Mouse (Mus musculus) limb, embryonic 10.5 days (tissue): Measurements from ENCODE around the gene Hs1bp3. TPM values are rescaled to one million over a fixed set of nuclear protein-coding genes. Genes with fewer than 3 reads are reported as not detected.

Experiments used
- DNase-seq: peaks from one replicate; pipeline ENCODE4 v3.0.0-alpha.2; 2017; ENCODE audit warnings: low spot score
- H3K27ac ChIP-seq: fragments of 300-500 bp; sonication (generic); 2 replicates; pipeline ENCODE4 v1.5.1; 2016; ENCODE audit warnings: mild to moderate bottlenecking
- H3K27me3 ChIP-seq: fragments of 300-500 bp; sonication (generic); 2 replicates; pipeline ENCODE4 v1.6.1; 2016; ENCODE audit warnings: low read depth, mild to moderate bottlenecking; ENCODE audit not compliant: poor library complexity, severe bottlenecking
- H3K36me3 ChIP-seq: fragments of 300-500 bp; sonication (generic); 2 replicates; pipeline ENCODE4 v1.6.1; 2016; ENCODE audit warnings: mild to moderate bottlenecking, moderate library complexity
- H3K4me1 ChIP-seq: fragments of 300-500 bp; sonication (generic); 2 replicates; pipeline ENCODE4 v1.6.1; 2016
- H3K4me3 ChIP-seq: fragments of 300-500 bp; sonication (generic); 2 replicates; pipeline ENCODE4 v1.5.1; 2016; ENCODE audit warnings: mild to moderate bottlenecking, moderate library complexity
- H3K9me3 ChIP-seq: fragments of 300-500 bp; sonication (generic); replicated peaks from 2 replicates; pipeline ENCODE4 v1.6.1; 2016; ENCODE audit warnings: mild to moderate bottlenecking
- WGBS: fragments of 180-500 bp; shearing (Covaris S2); methylation state at CpG from one replicate; pipeline ENCODE4 v1.1.7; 2016; 5-methylcytosine and 5-hydroxymethylcytosine counted together
- polyA plus RNA-seq: library from polyadenylated mRNA; unstranded; fragments of >200 nt; fragmentation: Nextera tagmentation; extraction: Ambion mirVana; gene quantifications from 2 replicates; pipeline ENCODE4 v1.2.1, GENCODE M21; 2016

Gene Hs1bp3
- polyA plus RNA-seq, 1 experiment from 2014 or later, result 19.5 TPM

DNA sequence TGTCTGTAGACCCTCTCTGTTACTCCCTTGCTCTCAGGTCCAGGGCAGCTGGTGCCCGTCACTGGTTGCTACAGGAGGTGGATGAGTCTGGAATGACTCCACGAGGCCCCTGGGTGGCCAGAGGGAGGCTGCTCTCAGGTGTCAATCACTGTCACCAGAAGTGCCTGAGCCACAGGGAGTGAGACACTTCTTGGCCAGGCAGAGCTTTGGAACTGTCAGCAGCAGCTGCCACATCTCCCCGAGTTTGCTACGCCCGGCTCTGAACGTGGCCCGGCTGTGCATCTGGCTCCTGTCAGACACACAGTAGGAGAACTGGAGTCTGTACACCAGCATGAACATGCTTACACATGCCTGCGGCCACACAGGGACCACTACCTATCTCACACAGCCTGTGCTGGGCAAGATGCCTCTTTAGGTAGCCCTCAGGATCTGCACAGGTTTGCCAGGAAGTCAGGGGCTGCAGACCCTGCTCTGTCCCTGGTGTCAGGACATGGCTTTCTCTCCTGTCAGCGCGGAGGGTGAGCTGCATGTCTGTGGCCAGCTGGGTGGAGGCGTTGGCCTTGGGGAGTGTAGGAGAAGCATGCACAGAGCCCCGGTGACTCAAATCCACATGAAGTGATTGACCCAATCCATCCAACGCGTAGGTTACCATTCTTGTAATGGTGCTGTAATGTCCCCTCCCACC lies 18.4 kb downstream of the Hs1bp3 start:
- Histone ChIP-seq H3K27me3 (no peaks in the 10 kb centered on the region), H3K4me3 (no peak overlapping the region), H3K9me3 (no peaks in the 10 kb centered on the region), H3K27ac (0 out of 2 replicates have a peak overlapping the region, but pooled peaks have one; percentile 14), H3K4me1 (peaks cover 10% of the 10 kb centered on the region; the same call in 1 of the 2 replicates), H3K36me3 (peaks cover 50% of the 10 kb centered on the region)
- 78% methylated on average over 14 of the region's 14 CpGs for WGBS
- DNase-seq, result no peak

DNA sequence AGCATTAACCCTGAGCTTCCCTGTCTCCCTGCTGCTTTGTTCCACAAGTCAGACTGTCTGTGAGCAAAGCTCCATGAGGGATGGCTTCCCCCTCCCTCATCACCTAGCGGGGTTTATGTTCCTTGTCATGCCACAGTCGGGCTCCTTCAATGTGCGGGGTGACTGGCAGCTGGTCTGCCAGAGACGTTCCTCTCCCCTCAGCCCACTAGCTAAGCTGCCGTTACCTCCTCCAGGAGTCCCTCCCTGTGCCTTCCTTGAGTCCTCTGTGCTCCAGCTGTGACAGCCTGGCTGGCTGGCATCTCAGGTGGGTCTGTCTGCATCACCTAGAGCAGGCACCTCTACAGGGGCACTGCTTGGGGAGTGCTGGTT lies 18.9 kb downstream of the Hs1bp3 start:
- WGBS, result 73% methylated on average over 5 of the region's 5 CpGs
- peaks cover 55% of the 10 kb centered on the region for H3K36me3 ChIP-seq
- H3K4me3 ChIP-seq, result no peak overlapping the region
- H3K27ac ChIP-seq, result 0 out of 2 replicates have a peak overlapping the region, but pooled peaks have one; percentile 14
- H3K27me3 ChIP-seq, result no peaks in the 10 kb centered on the region
- H3K4me1 ChIP-seq, result peaks cover 7% of the 10 kb centered on the region; the same call in 1 of the 2 replicates
- H3K9me3 ChIP-seq, result no peaks in the 10 kb centered on the region
- DNase-seq, result no peak

DNA sequence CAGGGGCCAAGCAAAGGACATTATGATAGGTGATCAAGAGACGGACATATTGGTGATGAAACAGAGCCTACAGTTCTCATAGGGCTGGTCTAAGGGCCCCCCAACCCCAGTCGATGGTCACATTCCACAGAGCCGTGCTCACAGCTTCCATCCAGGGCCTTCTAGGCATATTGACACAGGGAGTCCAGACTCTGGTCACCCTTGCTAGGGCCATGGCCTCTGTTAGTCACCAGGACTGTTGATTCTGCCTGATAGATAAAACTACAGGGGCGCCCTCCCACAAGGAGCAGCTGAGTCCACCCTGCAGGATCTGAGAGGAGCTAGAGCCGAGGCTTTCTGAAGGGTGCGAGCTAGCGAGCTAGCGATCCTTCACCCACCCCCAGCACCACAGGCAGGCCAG lies 20.4 kb downstream of the Hs1bp3 start:
- Histone ChIP-seq H3K27me3 (no peaks in the 10 kb centered on the region), H3K4me3 (no peak overlapping the region), H3K9me3 (no peaks in the 10 kb centered on the region), H3K27ac (no peak overlapping the region), H3K4me1 (0 out of 2 replicates have a peak, but pooled peaks cover 6% of the 10 kb centered on the region), H3K36me3 (peaks cover 64% of the 10 kb centered on the region)
- DNase-seq, result no peak
- WGBS, result 90% methylated on average over 8 of the region's 8 CpGs

DNA sequence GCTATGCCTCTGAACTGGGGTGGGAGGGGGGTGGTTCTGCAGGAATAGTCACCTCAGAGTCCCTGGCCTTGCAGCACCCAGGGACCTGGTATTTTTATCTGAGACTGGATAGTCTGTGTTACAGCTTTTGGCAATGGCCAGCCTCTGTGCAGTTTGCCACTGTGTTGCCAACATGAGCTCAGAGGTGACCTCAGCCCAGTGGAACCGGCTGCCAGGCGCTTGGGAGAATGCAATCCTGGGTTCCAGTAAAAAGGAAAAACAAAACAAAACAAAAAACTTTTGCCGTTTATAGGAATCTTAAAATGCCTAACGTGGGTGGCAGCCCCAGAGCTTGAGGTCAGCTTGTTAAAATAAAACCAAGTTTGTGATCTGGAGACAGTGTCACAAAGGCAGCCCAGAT lies 21.0 kb downstream of the Hs1bp3 start:
- Histone ChIP-seq H3K36me3 (peaks cover 63% of the 10 kb centered on the region), H3K27me3 (no peaks in the 10 kb centered on the region), H3K9me3 (no peaks in the 10 kb centered on the region), H3K27ac (no peak overlapping the region), H3K4me1 (peaks cover 13% of the 10 kb centered on the region), H3K4me3 (no peak overlapping the region)
- no peak for DNase-seq
- WGBS, result 96% methylated on average over 4 of the region's 4 CpGs

DNA sequence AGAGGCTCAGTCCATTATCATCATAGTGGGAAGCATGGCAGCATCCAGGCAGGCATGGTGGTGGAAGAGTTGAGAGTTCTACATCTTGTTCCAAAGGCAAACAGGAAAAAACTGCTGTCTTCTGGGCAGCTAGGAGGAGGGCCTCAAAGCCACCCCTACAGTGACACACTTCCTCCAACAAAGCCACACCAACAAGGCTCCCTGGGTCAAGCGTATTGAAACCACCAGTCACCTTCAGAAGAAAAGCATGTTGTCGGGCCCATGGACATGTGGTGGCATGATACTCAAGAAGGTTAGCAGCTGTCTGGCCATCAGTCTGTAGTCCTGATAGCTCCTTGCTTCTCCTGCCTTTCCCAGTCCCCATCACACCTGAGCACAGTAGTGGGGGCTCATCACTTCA lies 22.3 kb downstream of the Hs1bp3 start:
- no peak overlapping the region for H3K27ac ChIP-seq
- H3K4me1 ChIP-seq, result peaks cover 24% of the 10 kb centered on the region
- 95% methylated on average over 2 of the region's 2 CpGs for WGBS
- DNase-seq, result no peak
- peaks cover 62% of the 10 kb centered on the region for H3K36me3 ChIP-seq
- no peaks in the 10 kb centered on the region for H3K9me3 ChIP-seq
- H3K4me3 ChIP-seq, result no peak overlapping the region
- no peaks in the 10 kb centered on the region for H3K27me3 ChIP-seq

DNA sequence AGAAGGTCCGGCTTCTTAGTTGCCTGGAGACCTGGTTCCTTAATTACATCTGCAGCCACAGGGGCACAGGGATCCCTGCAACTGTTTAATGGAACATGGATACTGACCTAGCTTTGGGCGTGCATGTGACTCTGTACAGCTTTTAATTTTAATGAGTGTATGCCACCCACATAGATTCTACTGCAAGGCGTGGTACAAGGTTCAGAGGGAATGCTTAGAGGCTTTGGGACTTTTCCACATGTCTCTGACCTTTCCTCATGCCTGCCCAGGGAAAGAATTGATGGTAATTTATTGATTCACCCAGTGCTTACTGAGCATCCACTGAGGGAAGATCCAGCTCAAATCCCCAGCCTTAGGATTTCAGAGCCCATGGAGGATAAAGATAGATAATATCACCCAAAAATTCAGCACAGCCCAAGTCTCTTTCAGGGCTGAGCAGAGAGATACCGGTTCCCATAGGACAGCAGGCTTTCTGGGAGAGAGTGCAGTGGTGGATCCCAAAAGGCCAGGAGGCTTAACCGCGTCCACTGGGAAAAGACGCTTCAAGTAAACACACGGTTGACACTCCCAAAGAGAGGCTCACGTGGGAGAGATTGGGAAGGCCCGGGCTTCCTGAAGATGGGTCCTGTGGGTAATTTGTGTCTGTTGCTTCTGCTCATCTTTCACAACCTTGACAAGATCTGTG lies 23.5 kb downstream of the Hs1bp3 start:
- no peak overlapping the region for H3K27ac ChIP-seq
- peaks cover 60% of the 10 kb centered on the region for H3K36me3 ChIP-seq
- H3K4me3 ChIP-seq, result no peak overlapping the region
- H3K27me3 ChIP-seq, result no peaks in the 10 kb centered on the region
- peaks cover 24% of the 10 kb centered on the region for H3K4me1 ChIP-seq
- no peak for DNase-seq
- WGBS, result 86% methylated on average over 10 of the region's 10 CpGs
- H3K9me3 ChIP-seq, result no peaks in the 10 kb centered on the region

DNA sequence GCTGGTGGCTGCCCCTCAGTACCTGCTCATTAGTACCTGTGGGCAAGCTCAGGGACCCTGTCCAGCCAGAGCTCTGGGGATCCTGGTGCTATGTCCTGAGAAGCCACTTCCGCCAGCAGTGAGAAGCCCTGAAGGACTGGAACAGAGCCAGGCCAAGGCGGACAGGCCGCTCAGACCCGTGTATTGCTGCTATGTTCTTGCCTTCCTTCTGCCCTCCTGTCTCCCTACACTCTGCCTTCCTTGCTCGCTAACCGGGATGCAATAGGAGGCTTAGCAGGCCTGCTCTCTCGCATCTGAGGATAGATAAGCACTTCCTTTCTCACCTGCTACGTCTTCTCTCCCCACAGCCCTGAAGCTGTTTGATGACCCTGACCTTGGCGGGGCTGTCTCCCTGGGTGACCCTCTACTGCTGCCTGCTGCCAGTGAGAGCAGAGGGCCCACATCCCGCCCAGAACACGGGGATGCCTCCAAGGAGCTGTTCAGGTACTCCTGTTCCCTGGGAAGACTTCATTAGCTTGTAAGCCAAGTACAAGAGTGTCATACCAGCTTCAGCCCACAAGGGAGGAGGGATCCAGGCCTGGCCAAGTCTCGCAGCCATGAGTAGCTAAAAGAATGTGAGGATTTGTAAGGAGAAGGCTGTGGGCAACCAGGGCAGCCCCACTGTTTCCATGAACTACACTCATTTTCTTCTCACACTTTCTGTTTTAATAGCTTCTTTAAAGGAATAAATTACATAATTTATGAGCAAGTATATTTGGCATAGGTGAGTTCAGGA lies 24.2 kb downstream of the Hs1bp3 start:
- no peak overlapping the region for H3K4me3 ChIP-seq
- no peak for DNase-seq
- no peaks in the 10 kb centered on the region for H3K27me3 ChIP-seq
- H3K4me1 ChIP-seq, result peaks cover 20% of the 10 kb centered on the region
- H3K36me3 ChIP-seq, result peaks cover 61% of the 10 kb centered on the region
- no peak overlapping the region for H3K27ac ChIP-seq
- WGBS, result 83% methylated on average over 12 of the region's 12 CpGs
- no peaks in the 10 kb centered on the region for H3K9me3 ChIP-seq

DNA sequence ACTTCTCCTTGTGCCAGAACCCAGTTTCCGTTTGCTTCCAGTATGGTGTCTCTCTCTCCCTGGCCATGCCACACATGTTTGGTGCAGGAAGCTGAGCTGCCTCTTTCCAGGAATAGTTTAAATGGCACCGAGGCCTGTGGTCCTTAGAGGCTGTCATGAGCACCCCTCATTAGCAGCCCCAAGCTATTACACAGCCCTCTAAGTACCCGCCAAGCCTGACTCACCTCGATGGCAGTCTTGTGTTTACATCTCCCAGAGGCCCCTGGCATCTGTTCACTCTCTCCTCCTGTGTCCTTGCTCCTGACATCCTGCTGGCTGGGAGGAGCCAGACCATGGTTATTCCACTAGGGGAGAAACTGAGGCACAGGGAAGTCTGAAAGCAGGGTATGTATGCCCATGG lies 25.3 kb downstream of the Hs1bp3 start:
- Histone ChIP-seq H3K4me1 (peaks cover 20% of the 10 kb centered on the region), H3K27me3 (no peaks in the 10 kb centered on the region), H3K36me3 (peaks cover 65% of the 10 kb centered on the region), H3K27ac (no peak overlapping the region), H3K9me3 (no peaks in the 10 kb centered on the region), H3K4me3 (no peak overlapping the region)
- DNase-seq, result no peak
- 40% methylated on average over 4 of the region's 4 CpGs for WGBS

DNA sequence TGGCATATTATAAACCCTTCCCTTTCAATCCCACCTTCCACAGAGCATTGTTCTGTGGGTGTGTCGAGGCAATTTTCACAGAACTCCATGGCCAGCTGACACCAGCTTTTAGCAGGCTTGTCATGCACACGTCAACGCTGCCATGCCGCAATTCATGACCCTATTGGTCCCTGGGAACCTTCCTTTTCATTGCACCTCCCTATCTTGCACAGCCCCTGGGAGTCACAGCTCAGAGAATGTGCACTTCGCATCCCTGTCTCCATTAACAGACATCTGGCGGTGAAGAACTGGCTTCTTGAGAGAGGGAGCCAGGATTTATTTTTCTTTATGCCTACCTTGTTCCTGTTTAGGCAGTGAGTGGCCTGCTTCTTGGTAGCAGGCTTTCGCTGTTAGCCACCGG lies 25.7 kb downstream of the Hs1bp3 start:
- Histone ChIP-seq H3K9me3 (no peaks in the 10 kb centered on the region), H3K27ac (peak overlapping the region; percentile 53; the same call in 1 of the 2 replicates), H3K4me3 (no peak overlapping the region), H3K27me3 (no peaks in the 10 kb centered on the region), H3K4me1 (peaks cover 20% of the 10 kb centered on the region), H3K36me3 (peaks cover 65% of the 10 kb centered on the region)
- no peak for DNase-seq
- 85% methylated on average over 8 of the region's 8 CpGs for WGBS

DNA sequence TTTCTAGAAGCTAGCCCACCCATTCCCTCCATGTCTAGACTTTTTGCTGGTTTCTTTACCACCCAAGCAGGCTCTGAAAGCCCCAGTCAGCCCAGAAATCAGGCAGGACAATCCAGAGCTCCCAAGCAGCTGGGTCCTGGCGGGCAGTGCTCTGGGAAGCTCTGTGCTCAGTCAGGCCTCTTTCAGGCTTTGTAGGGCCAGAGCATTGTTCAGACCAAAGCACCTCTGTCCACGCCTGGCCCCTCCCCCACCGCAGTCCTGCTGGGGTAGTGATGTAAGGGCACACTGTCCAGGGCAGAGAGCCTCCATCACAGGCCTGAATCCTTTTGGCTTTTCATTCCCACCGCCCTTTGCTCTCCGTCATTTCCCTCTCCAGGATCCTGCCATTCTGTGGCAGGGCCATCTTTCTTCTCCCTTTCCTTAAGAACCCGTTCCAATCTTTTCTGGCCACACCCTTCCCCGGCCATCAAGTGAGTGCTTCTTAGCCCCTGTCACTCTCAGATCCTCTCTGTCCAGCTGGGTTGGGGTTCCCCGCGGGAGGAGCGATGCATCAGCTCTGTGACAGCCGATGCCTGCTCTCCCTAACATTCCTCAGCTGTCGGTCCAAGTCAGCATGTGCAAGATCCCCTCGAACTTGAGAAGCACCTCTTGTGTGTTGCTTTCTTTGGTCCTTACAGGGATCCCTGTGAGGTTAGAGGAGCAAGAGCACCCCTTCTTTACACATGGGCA lies 26.5 kb downstream of the Hs1bp3 start:
- Histone ChIP-seq H3K4me1 (peaks cover 23% of the 10 kb centered on the region), H3K4me3 (no peak overlapping the region), H3K27me3 (no peaks in the 10 kb centered on the region), H3K36me3 (peaks cover 65% of the 10 kb centered on the region), H3K9me3 (no peaks in the 10 kb centered on the region), H3K27ac (peak overlapping the region; percentile 53)
- WGBS, result 60% methylated on average over 13 of the region's 13 CpGs
- DNase-seq, result no peak

DNA sequence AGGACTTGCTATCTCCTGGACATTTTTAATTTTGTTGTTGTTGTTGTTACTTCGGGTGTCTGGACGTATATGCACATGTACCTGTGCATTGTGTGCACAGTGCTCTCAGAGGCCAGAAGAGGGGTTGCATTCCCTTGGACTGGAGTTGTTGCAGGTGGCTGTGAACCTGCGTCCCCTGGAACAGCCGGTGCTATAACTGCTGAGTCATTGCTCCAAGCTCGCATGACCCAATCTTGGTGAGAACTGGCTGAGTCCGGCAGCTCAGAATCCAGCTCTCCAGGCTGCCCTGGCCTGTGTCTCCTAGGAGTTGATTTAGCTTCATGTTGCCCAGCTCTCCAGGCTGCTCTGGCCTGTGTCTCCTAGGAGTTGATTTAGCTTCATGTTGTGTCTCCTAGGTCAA lies 27.8 kb downstream of the Hs1bp3 start:
- Histone ChIP-seq H3K27me3 (no peaks in the 10 kb centered on the region), H3K27ac (peak overlapping the region; percentile 21; the same call in 1 of the 2 replicates), H3K36me3 (peaks cover 57% of the 10 kb centered on the region), H3K4me1 (peaks cover 26% of the 10 kb centered on the region), H3K9me3 (no peaks in the 10 kb centered on the region), H3K4me3 (no peak overlapping the region)
- WGBS, result 94% methylated on average over 6 of the region's 6 CpGs
- no peak for DNase-seq

DNA sequence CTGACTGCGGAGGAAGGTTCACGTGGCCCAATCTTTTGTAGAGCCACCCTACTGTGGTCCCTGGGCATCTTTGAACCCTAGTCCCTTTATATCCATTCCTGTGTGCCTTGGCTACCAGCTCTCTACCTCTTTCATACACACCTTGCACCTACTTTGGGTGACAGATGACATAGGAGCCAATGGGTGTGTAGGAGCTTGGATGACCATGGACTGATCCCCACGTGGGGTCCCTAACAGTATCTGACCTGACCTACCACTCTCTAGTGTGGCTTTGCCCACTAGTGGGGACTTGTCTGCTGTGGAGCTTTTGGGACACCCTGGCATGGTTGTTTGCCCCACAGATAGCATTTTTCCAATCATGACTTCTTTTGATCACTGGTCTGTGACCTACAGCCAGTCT lies 30.1 kb downstream of the Hs1bp3 start:
- H3K4me3 ChIP-seq, result no peak overlapping the region
- H3K36me3 ChIP-seq, result peaks cover 36% of the 10 kb centered on the region
- H3K4me1 ChIP-seq, result peaks cover 25% of the 10 kb centered on the region
- DNase-seq, result no peak
- H3K27me3 ChIP-seq, result no peaks in the 10 kb centered on the region
- no peaks in the 10 kb centered on the region for H3K9me3 ChIP-seq
- 98% methylated on average over 3 of the region's 3 CpGs for WGBS
- H3K27ac ChIP-seq, result no peak overlapping the region
